Mouse (Mus musculus) kidney, adult 8-10 months (tissue): Measurements from ENCODE around the gene Mboat7.

Experiments
- DNase-seq, 2 experiments: peaks; one replicate each; pipeline ENCODE4 v3.0.0; 2022

Gene Mboat7

DNA sequence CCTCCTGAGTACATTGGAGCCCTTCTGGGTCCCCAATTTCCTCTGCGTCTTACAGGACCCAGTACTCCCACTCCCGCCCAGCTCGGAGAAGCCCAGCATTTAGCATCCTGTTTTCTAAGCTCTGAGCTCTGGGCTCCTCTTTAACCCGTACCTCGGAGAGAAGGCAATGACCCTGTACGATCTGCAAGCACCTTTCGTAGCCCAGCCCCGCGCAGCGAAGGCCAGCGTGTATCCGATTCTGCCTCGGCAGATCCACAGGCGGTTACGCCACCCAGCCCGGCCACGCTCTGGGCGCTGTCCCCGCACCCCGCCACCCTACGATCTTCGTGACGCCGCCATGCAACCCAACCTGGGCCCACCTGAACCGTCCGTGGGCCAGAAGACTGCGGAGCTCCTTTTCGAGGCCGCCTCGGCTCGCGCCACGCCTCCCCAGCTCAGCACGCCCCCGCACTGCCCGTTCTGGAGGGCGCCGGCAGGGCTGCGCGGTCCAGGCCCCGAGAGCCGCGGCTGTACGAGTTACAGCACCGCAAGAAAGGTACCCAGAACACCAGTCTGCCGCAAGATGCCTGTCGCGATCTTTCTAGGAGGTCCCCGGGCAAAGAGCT, 839 bp downstream of the Mboat7 start, which contains the start of gene Tsen34:
Tsen34 (plus strand) TSS at position 482 of the 605 bp plus-strand sequence.
- DNase-seq: peak in 1 of 2 experiments; percentile 19

- no peak for DNase-seq
Measured at GRCm38 (mm10) chr7:3691919-3692318, 1.4 kb downstream of the Mboat7 start.

- DNase-seq: no peak
Measured at GRCm38 (mm10) chr7:3685400-3686187, 7.7 kb downstream of the Mboat7 start.

DNA sequence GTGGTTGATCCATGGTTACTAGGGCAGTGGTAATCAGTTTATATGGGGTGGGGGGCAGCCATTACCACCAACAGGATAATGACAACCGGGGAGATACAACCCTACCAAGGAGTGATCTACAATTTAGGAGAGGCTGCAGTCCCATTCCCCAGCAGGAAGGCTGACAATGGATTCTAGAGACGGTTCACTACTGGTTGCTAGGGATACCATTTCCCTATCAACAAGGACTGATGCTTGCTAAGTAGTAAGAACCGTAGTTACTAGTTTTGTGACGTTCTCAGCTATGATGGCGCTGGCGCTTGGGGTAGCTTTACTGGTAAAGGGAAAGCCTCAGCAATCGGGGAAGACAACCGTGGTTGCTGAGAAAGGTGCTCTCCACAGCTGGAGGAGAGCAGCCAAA, 8.6 kb downstream of the Mboat7 start:
- DNase-seq: no peak

- no peak for DNase-seq
Measured at GRCm38 (mm10) chr7:3683908-3684550, 9.3 kb downstream of the Mboat7 start.

GRCm38 (mm10) chr7:3677342-3677741, 16.0 kb downstream of the Mboat7 start, which contains the start of gene Tmc4:
TSS of gene Tmc4 (minus strand) at chr7:3677553.
- DNase-seq: peak; percentile 57 to 76

- no peak for DNase-seq
Measured at GRCm38 (mm10) chr7:3676371-3676770, 17.0 kb downstream of the Mboat7 start.

DNA sequence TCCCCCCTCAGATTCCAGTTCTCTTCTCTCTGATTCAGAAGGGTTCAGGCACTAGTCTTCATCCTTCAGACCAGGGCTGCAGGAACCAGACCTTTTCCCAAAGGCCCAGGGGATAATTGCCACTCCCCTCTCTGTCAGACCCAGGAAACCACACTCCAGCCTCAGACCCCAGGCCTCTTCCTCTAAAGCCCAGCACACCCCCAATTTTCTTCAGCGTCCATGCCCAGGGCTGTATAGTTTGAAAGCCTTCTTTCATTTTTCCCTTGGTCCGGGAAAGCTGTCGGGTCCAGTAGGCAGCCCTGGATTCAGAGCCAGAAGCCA, 18.1 kb downstream of the Mboat7 start:
- no peak for DNase-seq

- peak; percentile 56 to 83 for DNase-seq
Measured at GRCm38 (mm10) chr7:3674507-3675227, 18.7 kb downstream of the Mboat7 start.

DNA sequence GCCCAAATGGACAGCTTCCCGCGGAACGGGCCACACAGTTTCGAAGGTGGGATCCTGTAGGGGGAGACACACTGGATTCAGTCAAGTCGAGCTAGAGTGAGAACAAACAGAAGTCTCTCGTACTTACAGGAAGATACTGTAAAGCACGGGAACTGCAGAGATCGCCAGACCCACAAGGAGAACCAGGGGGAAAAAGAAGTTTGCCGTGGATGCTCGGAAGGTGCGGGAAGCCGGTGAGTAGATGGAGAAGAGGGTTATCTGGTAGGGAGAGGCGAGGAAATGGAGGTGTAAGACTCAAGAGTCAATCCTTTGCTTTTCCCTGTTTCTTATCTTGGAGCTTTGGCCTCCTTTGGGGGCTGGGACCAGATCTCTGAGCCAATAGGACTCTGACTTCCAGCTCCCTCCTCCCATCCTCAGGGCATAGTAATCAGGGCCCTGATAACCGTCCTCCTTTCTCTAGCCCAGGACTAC, 26.4 kb downstream of the Mboat7 start:
- DNase-seq: no peak

- DNase-seq: peak; percentile 98
Measured at GRCm38 (mm10) chr7:3665215-3666114, 27.9 kb downstream of the Mboat7 start, which contains the start of gene Leng1. TSS of gene Leng1 (minus strand) at chr7:3665840.

GRCm38 (mm10) chr7:3664524-3665214, 28.7 kb downstream of the Mboat7 start:
- peak; percentile 51 to 57 for DNase-seq

- no peak for DNase-seq
Measured at GRCm38 (mm10) chr7:3658578-3658977, 34.7 kb downstream of the Mboat7 start.

GRCm38 (mm10) chr7:3656966-3657365, 36.4 kb downstream of the Mboat7 start:
- no peak for DNase-seq

DNA sequence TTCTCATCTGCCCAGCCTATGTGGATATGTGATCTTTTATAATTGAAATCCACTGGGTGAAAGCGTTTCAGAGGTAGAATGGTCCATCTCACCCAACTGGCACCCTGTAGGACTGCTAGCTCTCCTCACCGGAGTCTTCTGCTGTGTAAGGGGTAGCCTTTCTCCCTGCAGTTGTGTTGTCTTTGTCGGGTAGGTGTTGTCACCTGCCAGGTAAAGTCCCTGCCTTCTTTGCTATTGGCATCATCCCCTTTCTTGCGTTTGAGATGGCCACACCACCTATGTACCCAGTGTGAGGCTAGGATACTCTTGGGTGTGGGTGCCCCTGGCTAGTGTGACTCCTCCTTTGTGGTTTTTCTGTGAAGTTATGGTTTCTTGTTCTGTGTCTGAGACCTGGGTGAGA, 46.7 kb downstream of the Mboat7 start:
- no peak for DNase-seq

- no peak for DNase-seq
Measured at GRCm38 (mm10) chr7:3646188-3646587, 47.1 kb downstream of the Mboat7 start.

- no peak for DNase-seq
Measured at GRCm38 (mm10) chr7:3645488-3646025, 47.8 kb downstream of the Mboat7 start.

- DNase-seq: peak; percentile 99 to 100
Measured at GRCm38 (mm10) chr7:3644672-3645487, 48.4 kb downstream of the Mboat7 start, which contains the start of gene Cnot3. TSS of gene Cnot3 (plus strand) at chr7:3645268.

- no peak for DNase-seq
Measured at GRCm38 (mm10) chr7:3644348-3644671, 49.0 kb downstream of the Mboat7 start.

GRCm38 (mm10) chr7:3643843-3644242, 49.5 kb downstream of the Mboat7 start:
- DNase-seq: no peak
